Mouse (Mus musculus) cerebellum, adult 2 months (tissue): ENCODE results near the gene Gga1.

Experiments
- CTCF ChIP-seq: fragments of 200-500 bp; IDR thresholded peaks from 2 replicates; pipeline ENCODE4 v1.5.1; 2011; ENCODE audit warnings: low read depth, mild to moderate bottlenecking, control low read depth, low read length, moderate library complexity, borderline replicate concordance; ENCODE audit not compliant: insufficient read depth
- POLR2A ChIP-seq: fragments of 200-500 bp; IDR thresholded peaks from 2 replicates; pipeline ENCODE4 v1.6.1; 2011; ENCODE audit warnings: low read length, control low read depth, borderline replicate concordance; ENCODE audit not compliant: insufficient read depth

- TF ChIP-seq CTCF (peak; percentile 91), POLR2A (no peak)
Observed at GRCm38 (mm10) chr15:78851505-78852153, 25.4 kb upstream of the Gga1 start.
